Comparison of ENCODE assay signal across 23 mouse cellular contexts in the genomic region with DNA sequence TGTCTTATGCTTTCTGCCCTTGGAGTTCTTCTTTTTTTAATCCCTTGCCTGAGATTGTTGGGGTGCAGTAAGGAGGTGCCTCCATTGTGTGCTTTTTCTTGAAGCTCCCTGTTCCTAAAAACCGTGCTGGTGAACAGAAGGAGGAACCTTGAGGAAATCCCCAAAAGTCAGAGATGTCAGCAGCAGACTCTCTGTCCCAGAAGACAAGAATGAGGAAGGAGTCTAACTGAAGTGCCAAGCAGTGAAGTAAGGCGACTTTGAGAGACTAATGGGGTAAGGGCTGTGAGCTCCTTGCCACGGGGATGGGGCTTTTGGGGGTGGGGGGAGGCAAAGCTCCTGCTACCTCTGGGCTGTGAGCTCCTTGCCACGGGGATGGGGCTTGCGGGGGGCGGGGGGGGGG. TPM values are rescaled to one million over a fixed set of nuclear protein-coding genes. Genes with fewer than 3 reads are reported as not detected.
"Had no signal": no experiment of that assay in that cellular context is flagged by ENCODE, and none has a peak within 500 bp of the region (broad histone marks: within the 10 kb centered on the region; RNA-seq: fewer than 3 reads in every experiment).

No protein-coding gene starts in this region.

- H3K36me3 ChIP-seq: limb, embryonic 10.5 days; limb, embryonic 13.5 days; liver, embryonic 12.5 days; liver, embryonic 15.5 days; neural tube, embryonic 13.5 days had no signal

- DNase-seq: kidney, adult 2 months; kidney, postnatal 25 days; layer of hippocampus, adult 9-11 months; liver; lung, adult 2 months; retina, postnatal 1 day; right cerebral cortex, postnatal 25 days; thymus, adult 18-20 months; thymus, postnatal 14 days; thymus, postnatal 4 days had no signal

- ATAC-seq: intestine, embryonic 16.5 days; liver, embryonic 12.5 days; midbrain, embryonic 16.5 days had no signal

- H3K27ac ChIP-seq: kidney, postnatal 0 days; layer of hippocampus, adult 2 months; limb, embryonic 10.5 days; limb, embryonic 13.5 days; liver, embryonic 12.5 days; liver, embryonic 15.5 days; macrophage; neural tube, embryonic 13.5 days had no signal

- H3K4me3 ChIP-seq: layer of hippocampus, adult 2 months; limb, embryonic 10.5 days; limb, embryonic 13.5 days; liver, embryonic 12.5 days; liver, embryonic 15.5 days; myocyte; neural tube, embryonic 13.5 days had no signal

- H3K9me3 ChIP-seq: limb, embryonic 10.5 days; limb, embryonic 13.5 days; liver, embryonic 12.5 days; liver, embryonic 15.5 days; neural tube, embryonic 13.5 days had no signal

- H3K4me1 ChIP-seq: liver, embryonic 12.5 days; liver, embryonic 15.5 days; neural tube, embryonic 13.5 days had no signal

- H3K27me3 ChIP-seq: limb, embryonic 13.5 days; liver, embryonic 12.5 days; liver, embryonic 15.5 days; neural tube, embryonic 13.5 days had no signal

- H3K4me2 ChIP-seq: limb, embryonic 13.5 days; liver, embryonic 12.5 days; liver, embryonic 15.5 days; midbrain, embryonic 11.5 days; neural tube, embryonic 13.5 days had no signal

- H3K9ac ChIP-seq: limb, embryonic 13.5 days; liver, embryonic 12.5 days; liver, embryonic 15.5 days; neural tube, embryonic 13.5 days had no signal

RNA-seq across cellular contexts. Expression of a gene that starts 19.1 kb away (rescaled TPM):
- total RNA-seq: megakaryocyte-erythroid progenitor cell, adult 5-6 weeks had no signal
- polyA plus RNA-seq: myocyte had no signal
